Mouse (Mus musculus): ENCODE measurements around the gene Ppcdc.

DNA sequence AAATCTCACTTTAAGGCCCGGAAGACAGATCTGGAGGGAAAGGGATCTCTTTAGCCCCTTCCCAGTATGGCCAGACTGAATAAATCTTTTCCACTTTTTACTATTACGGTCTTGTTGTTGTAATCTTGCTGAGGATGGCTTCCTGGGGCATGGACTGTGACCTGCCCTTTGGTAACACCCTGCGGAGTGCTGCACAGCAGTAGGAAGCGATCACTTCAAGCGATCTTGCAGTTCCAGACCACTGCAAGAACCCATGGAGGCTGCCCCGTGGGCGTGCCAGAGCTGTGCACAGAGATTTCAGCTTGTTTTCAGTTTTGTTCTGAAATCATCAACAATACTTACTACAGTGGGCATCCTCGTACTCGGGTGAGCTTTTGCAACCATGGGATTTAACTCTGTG lies 8.7 kb downstream of the Ppcdc start:
- TF ChIP-seq CTCF (IDR thresholded peaks at IDR 0.05; ENCODE audit: control insufficient read depth, insufficient read depth, insufficient replicate concordance, low read depth, low read length) = no peak
- no peak for TF ChIP-seq POLR2A (IDR thresholded peaks at IDR 0.05; ENCODE audit: control insufficient read depth, low read depth, low read length)

Data from testis, adult 2 months (tissue).